12 mouse cellular contexts compared by ENCODE assay signal in the genomic region with DNA sequence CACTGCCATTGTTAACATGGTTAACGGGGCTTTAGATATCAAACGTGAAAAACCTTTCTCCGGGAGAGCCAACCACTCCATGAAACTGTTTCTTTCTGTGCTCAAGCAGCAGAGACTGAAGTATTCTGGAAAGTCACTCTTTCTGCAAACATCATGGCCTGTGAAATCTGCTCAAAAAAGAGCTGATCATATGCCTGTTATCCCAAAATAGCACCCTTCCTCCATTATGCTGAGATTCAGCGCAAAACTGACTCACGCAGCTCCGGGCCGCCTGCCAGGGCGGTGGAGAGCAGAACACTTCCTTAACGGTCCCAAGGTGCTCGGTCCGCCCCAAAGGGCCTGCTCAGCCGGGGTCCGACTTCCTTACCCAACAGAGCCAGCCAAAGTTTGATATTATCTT.
DNase-seq lines count a peak whose midpoint lies in the region; ATAC-seq lines count a peak whose summit lies in the region.
"Had no signal": no experiment of that assay in that cellular context is flagged by ENCODE, and none has a peak within 500 bp of the region (broad histone marks: within the 10 kb centered on the region; RNA-seq: fewer than 3 reads in every experiment).

No protein-coding gene starts in this region.

- no peak for ATAC-seq in cerebellum, adult (ENCODE audit: insufficient number of reproducible peaks, low FRiP score, low TSS enrichment)
- no peak for ATAC-seq in activated CD4-positive, CD25-positive, alpha-beta regulatory T cell, adult 4 months

- DNase-seq in cerebellum, adult 11 months, result peak; percentile 40
- DNase-seq in cerebellum, adult 9-11 months, result peak; percentile 63
- DNase-seq in layer of hippocampus, adult 8-10 months (ENCODE audit: low spot score in 2 of 2), result peak; percentile 64
- DNase-seq in right cerebral cortex, adult 18-20 months, result peak; percentile 91
- no peak for DNase-seq in ovary, postnatal 10 days (ENCODE audit: low spot score)
- DNase-seq in lung, postnatal 36 days, result no peak
- DNase-seq: adrenal gland, adult 2 months; embryo, embryonic 11 days; kidney, postnatal 14 days; thymus, adult 18-20 months had no signal

Comparison
In these comparisons a context has a peak if more than half of its experiments do, and no peak if none do; other contexts are left out.
1. DNase-seq: peak in cerebellum, adult 11 months (single experiment), cerebellum, adult 9-11 months (single experiment), layer of hippocampus, adult 8-10 months (2 of 2) and right cerebral cortex, adult 18-20 months (single experiment); none in ovary, postnatal 10 days (single experiment) and lung, postnatal 36 days (single experiment).